Mouse (Mus musculus): ENCODE results near the gene Cox7a2. TPM values are rescaled to one million over a fixed set of nuclear protein-coding genes. Genes with fewer than 3 reads are reported as not detected.
A peak's percentile ranks its signal among the peaks of the same experiment; 100 is the strongest.

The Cox7a2 gene
- polyA plus RNA-seq, 1 experiment from 2014 or later: 796 TPM

DNA sequence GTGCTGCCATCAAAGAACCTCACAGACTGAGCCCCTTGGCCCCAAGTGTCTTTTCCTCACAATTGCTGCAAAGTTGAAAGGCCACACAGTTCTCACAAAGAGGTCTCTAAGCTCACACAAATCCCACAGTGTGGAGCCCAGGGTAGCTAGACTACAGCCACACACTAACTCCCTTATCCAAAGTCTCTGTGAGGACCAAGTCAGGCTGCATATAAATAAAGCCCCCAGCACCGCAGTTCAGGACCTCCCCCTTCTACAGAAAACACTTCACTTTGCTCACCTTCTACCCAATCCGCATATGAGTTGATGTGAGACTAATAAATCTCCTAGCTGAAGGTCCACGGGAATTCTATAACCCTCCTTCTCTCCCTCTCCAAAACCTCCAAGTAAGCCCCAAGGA, 24.8 kb upstream of the Cox7a2 start:
- Histone ChIP-seq H3K4me2 (no peak overlapping the region), H3K9me3 (no peaks in the 10 kb centered on the region), H3K27me3 (replicated peaks) (no peaks in the 10 kb centered on the region), H3K4me3 (replicated peaks) (no peak overlapping the region), H3K4me1 (no peaks in the 10 kb centered on the region), H3K27ac (no peak overlapping the region), H3K9ac (no peak overlapping the region), H3K36me3 (no peaks in the 10 kb centered on the region)
- ATAC-seq (ENCODE audit: insufficient read depth, low FRiP score, low read depth): no peak
- WGBS: 54% methylated on average over 3 of the region's 3 CpGs

- H3K27ac ChIP-seq: no peak overlapping the region
- H3K4me1 ChIP-seq: no peaks in the 10 kb centered on the region
- H3K27me3 ChIP-seq (replicated peaks): no peaks in the 10 kb centered on the region
- ATAC-seq (ENCODE audit: insufficient read depth, low FRiP score, low read depth): no peak
- no peak overlapping the region for H3K9ac ChIP-seq
- H3K9me3 ChIP-seq: no peaks in the 10 kb centered on the region
- H3K4me3 ChIP-seq (replicated peaks): no peak overlapping the region
- 0 out of 2 replicates have a peak, but pooled peaks cover 2% of the 10 kb centered on the region for H3K36me3 ChIP-seq
- WGBS: 60% methylated on average over 2 of the region's 2 CpGs
- no peak overlapping the region for H3K4me2 ChIP-seq
Observed at GRCm38 (mm10) chr9:79779354-79779753, 19.7 kb upstream of the Cox7a2 start.

DNA sequence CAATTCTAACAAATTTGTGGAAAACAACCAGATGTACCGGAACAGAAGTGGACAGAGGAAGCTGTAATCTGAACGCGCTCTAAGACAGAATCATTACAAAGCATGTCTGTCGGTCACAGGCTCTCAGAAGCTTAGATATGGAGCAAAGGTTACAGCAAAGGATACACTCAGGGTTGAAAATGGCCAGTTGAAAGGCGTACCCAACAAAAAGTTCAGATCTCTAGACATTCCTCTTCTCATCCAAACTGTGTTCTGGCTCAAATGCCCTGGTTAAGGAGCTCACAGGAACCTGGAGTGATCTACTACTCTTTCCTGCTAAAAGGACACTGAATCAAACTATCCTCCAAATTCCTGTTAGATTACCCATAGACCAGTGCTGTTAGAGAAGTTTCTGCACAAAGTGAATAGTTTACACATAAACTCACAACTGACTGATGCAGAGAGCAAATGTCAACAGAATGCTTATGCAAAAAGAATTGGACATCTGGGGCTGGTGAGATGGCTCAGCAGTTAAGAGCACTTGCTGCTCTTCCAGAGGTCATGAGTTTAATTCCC, 7.4 kb upstream of the Cox7a2 start:
- H3K27ac ChIP-seq: no peak overlapping the region
- no peak overlapping the region for H3K4me2 ChIP-seq
- no peak overlapping the region for H3K9ac ChIP-seq
- no peaks in the 10 kb centered on the region for H3K9me3 ChIP-seq
- no peak overlapping the region for H3K4me3 ChIP-seq (replicated peaks)
- ATAC-seq (ENCODE audit: insufficient read depth, low FRiP score, low read depth): no peak
- H3K36me3 ChIP-seq: no peaks in the 10 kb centered on the region
- no peaks in the 10 kb centered on the region for H3K4me1 ChIP-seq
- WGBS: 89% methylated on average over 5 of the region's 5 CpGs
- no peaks in the 10 kb centered on the region for H3K27me3 ChIP-seq (replicated peaks)

- Histone ChIP-seq H3K36me3 (no peaks in the 10 kb centered on the region), H3K27me3 (replicated peaks) (no peaks in the 10 kb centered on the region), H3K27ac (no peak overlapping the region), H3K4me1 (no peaks in the 10 kb centered on the region), H3K4me3 (replicated peaks) (no peak overlapping the region), H3K9ac (no peak overlapping the region), H3K9me3 (no peaks in the 10 kb centered on the region), H3K4me2 (no peak overlapping the region)
- ATAC-seq (ENCODE audit: insufficient read depth, low FRiP score, low read depth): peak; percentile 43; the same call in 1 of the 2 replicates
- 77% methylated on average over 4 of the region's 4 CpGs for WGBS
Observed at GRCm38 (mm10) chr9:79765329-79765728, 5.7 kb upstream of the Cox7a2 start.

- no peak for ATAC-seq (ENCODE audit: insufficient read depth, low FRiP score, low read depth)
- WGBS: 79% methylated on average over 6 of the region's 6 CpGs
- no peak overlapping the region for H3K4me3 ChIP-seq (replicated peaks)
Observed at GRCm38 (mm10) chr9:79762519-79762918, 2.8 kb upstream of the Cox7a2 start.

DNA sequence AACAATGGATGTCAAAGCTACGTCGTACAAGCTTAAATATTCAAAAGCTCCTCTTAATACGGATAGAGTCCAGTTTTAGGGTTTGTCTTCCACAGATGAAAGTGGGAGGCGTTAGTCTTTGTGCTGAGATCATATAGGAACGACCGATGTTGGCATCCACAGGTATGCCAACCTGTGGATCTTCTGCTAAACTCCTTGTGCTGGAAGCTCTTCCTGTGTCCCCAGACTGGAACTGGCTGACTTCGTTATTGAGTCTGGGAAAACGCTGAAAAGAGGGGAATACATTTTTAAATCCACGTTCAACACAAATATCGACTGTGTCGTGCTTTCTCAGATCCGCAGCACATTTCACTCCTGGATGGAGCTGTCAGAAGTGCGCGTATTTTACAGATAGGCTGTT, 398 bp upstream of the Cox7a2 start:
- ATAC-seq (ENCODE audit: insufficient read depth, low FRiP score, low read depth): peak; percentile 38; the same call in 1 of the 2 replicates
- H3K4me3 ChIP-seq (replicated peaks): peak overlapping the region; percentile 68
- WGBS: 2% methylated on average over 14 of the region's 14 CpGs
- H3K27ac ChIP-seq: peak overlapping the region; percentile 91
- H3K27me3 ChIP-seq (replicated peaks): no peaks in the 10 kb centered on the region
- H3K4me1 ChIP-seq: 0 out of 2 replicates have a peak, but pooled peaks cover 4% of the 10 kb centered on the region
- no peaks in the 10 kb centered on the region for H3K9me3 ChIP-seq
- H3K4me2 ChIP-seq: peak overlapping the region; percentile 59
- H3K9ac ChIP-seq: peak overlapping the region; percentile 62; the same call in 1 of the 2 replicates
- H3K36me3 ChIP-seq: peaks cover 7% of the 10 kb centered on the region

More at GRCm38 (mm10) chr9:79762519-79762918, 2.8 kb upstream of the Cox7a2 start:
- no peaks in the 10 kb centered on the region for H3K9me3 ChIP-seq
- H3K4me2 ChIP-seq: no peak overlapping the region
- H3K4me1 ChIP-seq: 0 out of 2 replicates have a peak, but pooled peaks cover 4% of the 10 kb centered on the region
- H3K9ac ChIP-seq: no peak overlapping the region
- no peaks in the 10 kb centered on the region for H3K27me3 ChIP-seq (replicated peaks)
- no peak overlapping the region for H3K27ac ChIP-seq
- no peaks in the 10 kb centered on the region for H3K36me3 ChIP-seq

DNA sequence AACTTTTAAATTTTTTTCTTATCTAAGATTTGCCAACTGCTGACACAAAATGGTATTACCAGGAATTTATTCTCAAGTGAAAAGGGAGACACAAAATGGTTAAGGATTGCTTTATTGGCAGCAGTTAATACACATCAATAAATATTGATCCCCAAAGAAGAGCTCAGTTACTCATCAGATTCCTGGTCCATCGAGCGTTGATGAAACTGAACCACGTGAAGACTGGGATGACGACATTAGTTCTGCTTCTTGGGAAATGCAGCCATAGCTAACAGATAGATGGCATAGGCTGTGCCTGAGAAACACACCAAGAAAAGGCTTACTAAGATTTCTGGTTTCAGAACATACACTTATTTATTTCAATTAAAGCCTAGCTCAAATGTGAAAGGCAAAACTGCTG, 4.4 kb downstream of the Cox7a2 start:
- H3K4me1 ChIP-seq: 0 out of 2 replicates have a peak, but pooled peaks cover 4% of the 10 kb centered on the region
- H3K4me3 ChIP-seq (replicated peaks): no peak overlapping the region
- H3K9ac ChIP-seq: no peak overlapping the region
- H3K9me3 ChIP-seq: no peaks in the 10 kb centered on the region
- no peak overlapping the region for H3K27ac ChIP-seq
- H3K27me3 ChIP-seq (replicated peaks): no peaks in the 10 kb centered on the region
- 93% methylated on average over 4 of the region's 4 CpGs for WGBS
- no peak overlapping the region for H3K4me2 ChIP-seq
- H3K36me3 ChIP-seq: peaks cover 10% of the 10 kb centered on the region
- no peak for ATAC-seq (ENCODE audit: insufficient read depth, low FRiP score, low read depth)

- peaks cover 10% of the 10 kb centered on the region for H3K36me3 ChIP-seq
- H3K4me3 ChIP-seq (replicated peaks): no peak overlapping the region
- no peaks in the 10 kb centered on the region for H3K4me1 ChIP-seq
- no peaks in the 10 kb centered on the region for H3K27me3 ChIP-seq (replicated peaks)
- no peak overlapping the region for H3K27ac ChIP-seq
- WGBS: 74% methylated on average over 8 of the region's 8 CpGs
- H3K9me3 ChIP-seq: no peaks in the 10 kb centered on the region
- no peak overlapping the region for H3K4me2 ChIP-seq
- no peak for ATAC-seq (ENCODE audit: insufficient read depth, low FRiP score, low read depth)
- H3K9ac ChIP-seq: no peak overlapping the region
Observed at GRCm38 (mm10) chr9:79751846-79752245, 7.8 kb downstream of the Cox7a2 start.

DNA sequence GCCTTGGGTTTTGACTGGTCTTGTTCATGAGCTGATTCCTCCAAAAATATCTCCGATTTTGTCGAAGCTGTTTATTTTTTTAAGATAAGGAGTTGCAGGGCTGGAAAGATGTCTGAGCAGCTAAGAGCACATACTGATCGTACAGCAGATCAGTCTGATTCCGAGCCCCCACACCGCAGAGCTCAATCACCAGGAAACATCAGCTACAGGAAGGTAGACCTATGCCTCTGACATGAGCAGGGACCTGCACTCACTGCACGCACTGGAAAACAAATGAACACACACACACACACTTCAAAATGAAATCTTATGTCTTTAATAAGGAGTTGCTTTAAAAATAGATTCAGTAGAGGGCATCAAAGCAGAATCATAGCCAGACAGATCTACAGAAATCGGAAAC, 9.0 kb downstream of the Cox7a2 start:
- H3K4me2 ChIP-seq: no peak overlapping the region
- no peak for ATAC-seq (ENCODE audit: insufficient read depth, low FRiP score, low read depth)
- peaks cover 7% of the 10 kb centered on the region for H3K36me3 ChIP-seq
- no peaks in the 10 kb centered on the region for H3K27me3 ChIP-seq (replicated peaks)
- H3K9ac ChIP-seq: no peak overlapping the region
- H3K27ac ChIP-seq: no peak overlapping the region
- H3K4me1 ChIP-seq: no peaks in the 10 kb centered on the region
- H3K4me3 ChIP-seq (replicated peaks): no peak overlapping the region
- 59% methylated on average over 7 of the region's 7 CpGs for WGBS
- H3K9me3 ChIP-seq: no peaks in the 10 kb centered on the region

DNA sequence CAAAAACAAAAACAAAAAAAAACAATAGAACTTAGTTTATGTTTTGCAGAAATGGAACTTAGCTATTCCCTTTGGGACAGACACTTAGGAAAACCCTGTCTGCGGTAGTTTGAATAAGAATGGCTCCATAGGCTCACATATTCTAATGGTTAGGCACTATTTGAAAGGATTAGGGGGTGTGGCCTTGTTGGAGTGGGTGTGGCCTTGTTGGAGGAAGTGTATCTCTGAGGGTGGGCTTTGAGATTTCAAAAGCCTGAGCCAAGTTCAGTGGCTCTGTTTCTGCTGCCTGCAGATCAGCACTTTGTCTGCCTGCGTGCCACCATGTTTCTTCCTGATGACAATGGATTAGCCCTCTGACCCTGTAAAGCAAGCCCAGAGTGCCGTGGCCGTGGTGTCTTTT, 14.6 kb downstream of the Cox7a2 start:
- WGBS: 58% methylated on average over 4 of the region's 4 CpGs

DNA sequence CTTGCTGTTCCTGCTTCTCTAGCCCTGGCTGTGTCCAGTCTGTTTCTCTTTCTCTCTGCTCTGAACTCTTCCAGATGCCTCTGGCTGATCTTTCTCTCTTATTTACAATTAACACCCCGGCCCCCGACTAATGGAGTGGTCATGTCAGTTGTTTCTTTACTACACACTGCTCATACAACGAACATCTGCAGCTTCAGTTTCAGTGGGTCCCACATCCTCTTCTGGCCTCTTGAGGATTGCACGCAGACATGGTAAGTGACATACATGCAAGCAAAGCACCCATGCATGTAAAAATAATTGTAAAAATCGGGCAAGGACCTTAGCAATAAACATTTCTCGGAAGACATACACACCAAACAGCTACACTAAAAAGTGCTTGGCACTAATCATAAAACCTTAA, 24.1 kb downstream of the Cox7a2 start:
- Histone ChIP-seq H3K4me1 (no peaks in the 10 kb centered on the region), H3K27me3 (replicated peaks) (no peaks in the 10 kb centered on the region), H3K4me2 (no peak overlapping the region), H3K9ac (no peak overlapping the region), H3K36me3 (no peaks in the 10 kb centered on the region), H3K9me3 (no peaks in the 10 kb centered on the region), H3K27ac (no peak overlapping the region), H3K4me3 (replicated peaks) (no peak overlapping the region)
- 72% methylated on average over 6 of the region's 6 CpGs for WGBS
- ATAC-seq (ENCODE audit: insufficient read depth, low FRiP score, low read depth): no peak

More for the DNA sequence above, 14.6 kb downstream of the Cox7a2 start:
- H3K27ac ChIP-seq: no peak overlapping the region
- no peaks in the 10 kb centered on the region for H3K9me3 ChIP-seq
- ATAC-seq (ENCODE audit: insufficient read depth, low FRiP score, low read depth): no peak
- no peaks in the 10 kb centered on the region for H3K4me1 ChIP-seq
- no peak overlapping the region for H3K4me3 ChIP-seq (replicated peaks)
- H3K36me3 ChIP-seq: no peaks in the 10 kb centered on the region
- H3K9ac ChIP-seq: no peak overlapping the region
- H3K27me3 ChIP-seq (replicated peaks): no peaks in the 10 kb centered on the region
- H3K4me2 ChIP-seq: no peak overlapping the region

- no peaks in the 10 kb centered on the region for H3K27me3 ChIP-seq (replicated peaks)
- WGBS: 62% methylated on average over 5 of the region's 5 CpGs
- no peak for ATAC-seq (ENCODE audit: insufficient read depth, low FRiP score, low read depth)
Observed at GRCm38 (mm10) chr9:79730301-79730700, 29.4 kb downstream of the Cox7a2 start.

GRCm38 (mm10) chr9:79723090-79723489, 36.6 kb downstream of the Cox7a2 start:
- WGBS: 36% methylated on average over 5 of the region's 5 CpGs

More at GRCm38 (mm10) chr9:79730301-79730700, 29.4 kb downstream of the Cox7a2 start:
- Histone ChIP-seq H3K9me3 (no peaks in the 10 kb centered on the region), H3K27ac (no peak overlapping the region), H3K4me1 (no peaks in the 10 kb centered on the region), H3K36me3 (no peaks in the 10 kb centered on the region), H3K4me3 (replicated peaks) (no peak overlapping the region), H3K4me2 (no peak overlapping the region), H3K9ac (no peak overlapping the region)

More at GRCm38 (mm10) chr9:79723090-79723489, 36.6 kb downstream of the Cox7a2 start:
- Histone ChIP-seq H3K4me3 (replicated peaks) (no peak overlapping the region), H3K27me3 (replicated peaks) (no peaks in the 10 kb centered on the region), H3K9ac (no peak overlapping the region), H3K9me3 (no peaks in the 10 kb centered on the region), H3K4me2 (no peak overlapping the region), H3K27ac (no peak overlapping the region), H3K4me1 (peaks cover 16% of the 10 kb centered on the region), H3K36me3 (no peaks in the 10 kb centered on the region)
- ATAC-seq (ENCODE audit: insufficient read depth, low FRiP score, low read depth): no peak

All from stomach, embryonic 15.5 days (tissue).